Mouse (Mus musculus): Measurements from ENCODE around the gene Il6st. TPM values are rescaled to one million over a fixed set of nuclear protein-coding genes. Genes with fewer than 3 reads are reported as not detected.

Gene Il6st
- polyA plus RNA-seq, 1 experiment from 2014 or later, result 43.2 TPM

DNA sequence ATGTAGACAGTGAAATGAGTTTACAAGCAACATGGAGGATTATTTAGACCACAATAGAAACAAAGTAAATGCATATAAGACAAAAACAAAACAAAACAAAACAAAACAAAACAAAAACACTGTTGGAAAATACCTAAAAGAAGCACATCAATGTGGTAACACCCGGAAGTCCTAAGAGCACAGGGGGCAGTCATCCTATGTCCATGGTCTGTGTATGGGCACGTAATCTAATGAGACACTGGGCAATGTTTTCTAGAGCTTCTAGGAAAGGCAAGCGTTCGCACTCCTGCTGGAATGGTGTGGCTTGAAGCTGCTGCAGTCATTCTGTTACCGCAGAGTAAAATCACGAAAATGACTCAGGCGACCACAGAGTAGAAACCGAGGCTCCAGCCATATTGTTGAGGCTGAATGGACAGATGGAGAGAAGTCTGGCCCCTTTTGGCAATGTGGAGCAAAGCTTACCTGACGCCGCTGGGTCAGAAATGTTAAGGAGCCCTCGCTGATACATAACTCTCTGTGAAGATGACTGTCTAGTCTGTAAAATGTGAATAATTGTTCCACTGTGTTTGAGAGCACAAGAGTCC is 5.3 kb upstream of the Il6st start:
- DNase-seq (ENCODE audit: low spot score) (no peak), ATAC-seq (ENCODE audit: low read depth) (no peak)
- no peak overlapping the region for H3K4me2 ChIP-seq (ENCODE audit: low read depth, low read length)
- 91% methylated on average over 11 of the region's 11 CpGs for whole genome bisulfite sequencing
- H3K4me1 ChIP-seq (ENCODE audit: control insufficient read depth, insufficient read depth, low read length), result no peaks in the 10 kb centered on the region
- no peak overlapping the region for H3K27ac ChIP-seq (replicated peaks; ENCODE audit: low read depth, low read length)
- no peaks in the 10 kb centered on the region for H3K36me3 ChIP-seq (ENCODE audit: control insufficient read depth, insufficient read depth, low read length)
- H3K9me3 ChIP-seq (ENCODE audit: control insufficient read depth, low read length), result no peaks in the 10 kb centered on the region
- H3K27me3 ChIP-seq (replicated peaks; ENCODE audit: control insufficient read depth, insufficient read depth, low read length), result no peaks in the 10 kb centered on the region
- H3K4me3 ChIP-seq (ENCODE audit: low read depth, low read length), result no peak overlapping the region
- H3K9ac ChIP-seq (ENCODE audit: low read depth, low read length), result no peak overlapping the region

DNA sequence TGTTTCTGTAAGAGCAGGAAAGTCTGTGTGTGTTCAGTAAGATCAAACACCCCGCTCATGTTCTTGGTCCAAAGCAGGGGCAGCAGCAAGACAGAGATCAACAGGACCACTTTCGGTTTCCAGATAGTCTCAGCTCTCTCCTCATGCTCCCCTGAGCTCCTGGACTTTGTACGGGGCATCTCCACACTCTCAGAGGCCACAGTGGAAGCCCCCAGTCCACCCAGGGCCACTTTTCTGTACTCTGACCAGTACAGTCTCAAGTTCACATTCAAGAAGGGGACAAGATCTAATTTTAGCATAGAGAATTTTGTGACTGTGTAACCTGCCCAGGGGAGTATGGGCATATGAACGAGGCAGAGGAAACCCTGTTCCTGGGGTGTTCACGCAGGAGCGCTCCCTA is 3.9 kb upstream of the Il6st start:
- H3K9ac ChIP-seq (ENCODE audit: low read depth, low read length), result no peak overlapping the region
- H3K4me2 ChIP-seq (ENCODE audit: low read depth, low read length), result no peak overlapping the region
- no peak overlapping the region for H3K4me3 ChIP-seq (ENCODE audit: low read depth, low read length)
- no peaks in the 10 kb centered on the region for H3K27me3 ChIP-seq (replicated peaks; ENCODE audit: control insufficient read depth, insufficient read depth, low read length)
- H3K36me3 ChIP-seq (ENCODE audit: control insufficient read depth, insufficient read depth, low read length), result no peaks in the 10 kb centered on the region
- H3K4me1 ChIP-seq (ENCODE audit: control insufficient read depth, insufficient read depth, low read length), result no peaks in the 10 kb centered on the region
- 77% methylated on average over 6 of the region's 6 CpGs for WGBS
- no peak overlapping the region for H3K27ac ChIP-seq (replicated peaks; ENCODE audit: low read depth, low read length)
- DNase-seq (ENCODE audit: low spot score) (no peak), ATAC-seq (ENCODE audit: low read depth) (no peak)
- H3K9me3 ChIP-seq (ENCODE audit: control insufficient read depth, low read length), result no peaks in the 10 kb centered on the region

DNA sequence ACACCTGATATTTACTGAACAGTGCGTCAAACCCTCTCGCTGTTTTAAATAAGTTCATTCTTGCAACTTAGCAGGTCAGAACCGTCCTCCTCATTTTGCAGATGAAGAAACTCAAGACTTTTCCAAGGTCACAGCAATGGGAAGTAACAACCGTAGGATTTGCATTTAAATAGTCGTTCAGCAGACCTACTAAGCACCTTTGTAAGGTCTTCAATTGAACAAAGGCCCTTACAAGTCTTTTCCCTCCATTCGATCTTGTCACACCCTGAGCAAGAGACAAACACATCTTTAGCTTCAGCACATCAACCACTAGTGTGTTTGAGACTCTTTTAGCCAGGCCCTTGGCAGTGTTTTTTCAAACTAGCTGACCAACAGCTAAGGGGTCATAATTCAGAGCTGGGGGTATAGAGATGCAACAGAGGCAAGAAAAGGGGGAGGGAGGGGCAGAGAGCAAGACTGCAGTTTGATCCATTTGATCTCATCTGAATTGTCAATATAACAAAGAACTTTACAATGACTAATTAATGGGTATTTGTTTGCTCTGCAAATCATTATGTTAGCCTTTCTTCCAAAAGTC is 1.4 kb upstream of the Il6st start:
- 61% methylated on average over 6 of the region's 6 CpGs for WGBS
- peaks cover 15% of the 10 kb centered on the region for H3K4me1 ChIP-seq (ENCODE audit: control insufficient read depth, insufficient read depth, low read length)
- H3K9ac ChIP-seq (ENCODE audit: low read depth, low read length), result no peak overlapping the region
- no peaks in the 10 kb centered on the region for H3K27me3 ChIP-seq (replicated peaks; ENCODE audit: control insufficient read depth, insufficient read depth, low read length)
- no peak overlapping the region for H3K4me3 ChIP-seq (ENCODE audit: low read depth, low read length)
- H3K27ac ChIP-seq (replicated peaks; ENCODE audit: low read depth, low read length), result no peak overlapping the region
- no peak overlapping the region for H3K4me2 ChIP-seq (ENCODE audit: low read depth, low read length)
- no peaks in the 10 kb centered on the region for H3K9me3 ChIP-seq (ENCODE audit: control insufficient read depth, low read length)
- H3K36me3 ChIP-seq (ENCODE audit: control insufficient read depth, insufficient read depth, low read length), result no peaks in the 10 kb centered on the region
- ATAC-seq (ENCODE audit: low read depth) (no peak), DNase-seq (ENCODE audit: low spot score) (no peak)

DNA sequence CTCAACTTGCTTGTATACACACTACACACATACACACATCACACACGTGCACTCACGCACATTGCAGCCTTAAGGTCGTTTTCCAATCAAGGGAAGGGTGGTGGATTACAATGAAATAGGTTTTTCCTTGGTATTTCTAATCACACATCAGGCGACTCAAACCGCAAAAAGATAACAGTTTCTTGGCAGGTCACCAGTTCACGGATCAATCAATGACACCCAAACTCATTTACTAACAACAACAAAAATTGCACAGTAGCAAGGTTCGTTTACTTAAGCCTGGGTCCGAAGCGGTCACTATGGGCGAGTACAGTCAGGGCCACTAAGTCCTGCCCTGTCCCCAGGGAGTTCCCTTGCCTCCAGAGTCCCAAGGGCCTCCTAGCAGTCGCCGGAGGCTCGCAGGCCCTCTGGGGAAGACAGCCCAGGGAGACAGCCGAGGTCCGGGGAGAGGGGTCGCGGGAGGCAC is 500 bp upstream of the Il6st start:
- H3K27ac ChIP-seq (replicated peaks; ENCODE audit: low read depth, low read length), result peak overlapping the region; percentile 87
- H3K9ac ChIP-seq (ENCODE audit: low read depth, low read length), result peak overlapping the region; percentile 95
- peaks cover 15% of the 10 kb centered on the region for H3K4me1 ChIP-seq (ENCODE audit: control insufficient read depth, insufficient read depth, low read length)
- no peaks in the 10 kb centered on the region for H3K27me3 ChIP-seq (replicated peaks; ENCODE audit: control insufficient read depth, insufficient read depth, low read length)
- no peaks in the 10 kb centered on the region for H3K36me3 ChIP-seq (ENCODE audit: control insufficient read depth, insufficient read depth, low read length)
- no peak for DNase-seq (ENCODE audit: low spot score)
- peak; percentile 56; the same call in 1 of the 2 replicates for ATAC-seq (ENCODE audit: low read depth)
- 3% methylated on average over 17 of the region's 17 CpGs for WGBS
- peak overlapping the region; percentile 76 for H3K4me2 ChIP-seq (ENCODE audit: low read depth, low read length)
- H3K4me3 ChIP-seq (ENCODE audit: low read depth, low read length), result peak overlapping the region; percentile 92
- no peaks in the 10 kb centered on the region for H3K9me3 ChIP-seq (ENCODE audit: control insufficient read depth, low read length)

DNA sequence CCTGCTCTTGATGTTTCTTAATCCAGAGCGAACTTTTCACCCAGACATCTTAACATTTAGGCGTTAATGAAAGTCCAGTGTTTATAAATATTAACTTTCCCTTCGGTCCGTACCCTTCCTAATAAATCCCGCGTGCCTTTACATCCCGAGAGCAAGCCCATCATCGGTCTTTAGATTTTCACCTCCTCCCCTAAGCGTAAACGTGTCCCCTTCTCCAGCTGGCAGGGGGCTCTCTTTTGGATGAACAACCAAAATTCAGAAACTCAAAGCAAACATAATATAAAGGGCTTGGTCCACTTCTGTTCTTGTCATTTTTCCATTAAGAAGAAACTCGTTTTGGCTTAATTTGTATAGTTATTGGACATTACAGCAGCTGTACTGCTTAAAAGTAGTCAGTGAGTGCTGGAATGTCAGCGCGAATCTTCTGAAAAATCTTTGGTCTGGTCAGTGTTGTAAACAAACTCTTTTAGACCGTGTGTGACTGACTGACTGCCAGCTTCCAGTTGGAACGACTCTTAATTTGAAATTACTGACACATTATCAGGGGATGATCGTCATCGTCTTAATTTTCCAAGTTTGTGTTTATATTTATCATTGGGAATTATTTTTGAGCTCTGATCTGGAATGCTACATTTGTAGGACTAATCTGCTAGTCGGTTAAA is 887 bp downstream of the Il6st start:
- Histone ChIP-seq H3K9me3 (ENCODE audit: control insufficient read depth, low read length) (no peaks in the 10 kb centered on the region), H3K36me3 (ENCODE audit: control insufficient read depth, insufficient read depth, low read length) (no peaks in the 10 kb centered on the region), H3K4me2 (ENCODE audit: low read depth, low read length) (peak overlapping the region; percentile 76), H3K4me1 (ENCODE audit: control insufficient read depth, insufficient read depth, low read length) (peaks cover 15% of the 10 kb centered on the region), H3K27me3 (replicated peaks; ENCODE audit: control insufficient read depth, insufficient read depth, low read length) (no peaks in the 10 kb centered on the region), H3K9ac (ENCODE audit: low read depth, low read length) (peak overlapping the region; percentile 95), H3K27ac (replicated peaks; ENCODE audit: low read depth, low read length) (peak overlapping the region; percentile 87), H3K4me3 (ENCODE audit: low read depth, low read length) (peak overlapping the region; percentile 92)
- WGBS, result 3% methylated on average over 18 of the region's 18 CpGs
- ATAC-seq (ENCODE audit: low read depth) (no peak), DNase-seq (ENCODE audit: low spot score) (peak; percentile 20)

DNA sequence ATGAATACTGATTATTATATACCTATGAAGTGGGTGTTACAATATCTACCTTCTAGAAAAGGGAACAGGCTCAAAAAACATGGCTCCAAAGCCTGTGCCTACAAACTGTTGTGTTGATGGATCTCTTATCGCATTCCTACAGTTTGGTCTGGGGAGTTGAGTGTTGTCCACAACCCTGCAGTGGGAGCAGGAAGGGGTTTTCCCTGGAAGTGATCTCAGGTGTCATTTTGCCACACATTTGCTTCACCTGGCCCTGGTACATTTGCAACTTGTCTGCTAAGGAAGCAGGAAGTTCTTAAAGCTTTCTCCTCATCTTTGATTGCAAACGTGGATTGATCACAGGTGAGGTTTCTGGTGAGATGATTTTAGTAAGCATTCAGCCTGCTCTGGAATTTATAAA is 1.7 kb downstream of the Il6st start:
- Histone ChIP-seq H3K4me2 (ENCODE audit: low read depth, low read length) (peak overlapping the region; percentile 76), H3K9me3 (ENCODE audit: control insufficient read depth, low read length) (no peaks in the 10 kb centered on the region), H3K4me1 (ENCODE audit: control insufficient read depth, insufficient read depth, low read length) (peaks cover 15% of the 10 kb centered on the region), H3K27me3 (replicated peaks; ENCODE audit: control insufficient read depth, insufficient read depth, low read length) (no peaks in the 10 kb centered on the region), H3K27ac (replicated peaks; ENCODE audit: low read depth, low read length) (no peak overlapping the region), H3K9ac (ENCODE audit: low read depth, low read length) (0 out of 2 replicates have a peak overlapping the region, but pooled peaks have one; percentile 34), H3K4me3 (ENCODE audit: low read depth, low read length) (peak overlapping the region; percentile 92), H3K36me3 (ENCODE audit: control insufficient read depth, insufficient read depth, low read length) (no peaks in the 10 kb centered on the region)
- ATAC-seq (ENCODE audit: low read depth) (no peak), DNase-seq (ENCODE audit: low spot score) (no peak)
- WGBS, result 46% methylated on average over 2 of the region's 2 CpGs

DNA sequence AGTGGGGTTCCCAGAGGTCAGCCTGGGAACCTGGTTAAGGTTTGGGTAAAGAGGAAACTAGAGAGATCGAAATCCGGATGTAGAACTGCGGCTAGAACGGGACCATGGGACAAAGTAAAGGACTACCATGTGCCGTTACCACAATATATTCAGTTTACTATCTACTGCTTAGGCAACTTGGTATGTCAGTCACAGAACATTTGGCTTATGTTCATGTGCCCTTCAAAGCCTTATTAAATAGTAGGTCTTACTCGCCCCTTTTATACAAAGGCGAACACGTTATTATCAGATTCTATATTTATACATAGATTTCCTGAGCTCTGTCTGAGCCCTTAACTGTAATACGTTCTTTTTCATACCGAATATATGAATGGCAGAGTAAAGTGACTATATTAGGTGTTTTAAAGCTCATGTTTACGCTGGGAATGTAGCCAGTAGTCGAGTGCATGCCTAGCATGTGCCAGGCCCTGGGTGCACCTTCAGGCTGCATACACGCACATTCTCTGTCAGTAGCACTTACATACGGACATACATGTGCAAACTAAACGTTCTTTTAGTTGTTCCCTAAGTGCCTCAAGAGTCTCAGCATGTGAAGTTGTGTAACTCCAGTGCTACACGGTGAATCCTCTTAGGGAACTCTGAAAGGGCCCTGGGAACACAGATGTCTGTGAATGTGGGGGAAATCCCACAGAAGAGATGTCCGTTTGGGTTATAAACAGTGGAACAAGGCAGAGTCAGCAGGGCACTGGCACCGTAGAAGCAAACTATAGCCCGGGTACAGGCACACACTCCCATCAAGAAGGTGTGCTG is 2.5 kb downstream of the Il6st start:
- H3K36me3 ChIP-seq (ENCODE audit: control insufficient read depth, insufficient read depth, low read length), result no peaks in the 10 kb centered on the region
- H3K4me1 ChIP-seq (ENCODE audit: control insufficient read depth, insufficient read depth, low read length), result peaks cover 15% of the 10 kb centered on the region
- ATAC-seq (ENCODE audit: low read depth), result no peak
- no peak overlapping the region for H3K9ac ChIP-seq (ENCODE audit: low read depth, low read length)
- no peak for DNase-seq (ENCODE audit: low spot score)
- H3K9me3 ChIP-seq (ENCODE audit: control insufficient read depth, low read length), result no peaks in the 10 kb centered on the region
- no peaks in the 10 kb centered on the region for H3K27me3 ChIP-seq (replicated peaks; ENCODE audit: control insufficient read depth, insufficient read depth, low read length)
- peak overlapping the region; percentile 92 for H3K4me3 ChIP-seq (ENCODE audit: low read depth, low read length)
- no peak overlapping the region; the same call in 1 of the 2 replicates for H3K27ac ChIP-seq (replicated peaks; ENCODE audit: low read depth, low read length)
- H3K4me2 ChIP-seq (ENCODE audit: low read depth, low read length), result peak overlapping the region; percentile 76
- 73% methylated on average over 19 of the region's 19 CpGs for WGBS

DNA sequence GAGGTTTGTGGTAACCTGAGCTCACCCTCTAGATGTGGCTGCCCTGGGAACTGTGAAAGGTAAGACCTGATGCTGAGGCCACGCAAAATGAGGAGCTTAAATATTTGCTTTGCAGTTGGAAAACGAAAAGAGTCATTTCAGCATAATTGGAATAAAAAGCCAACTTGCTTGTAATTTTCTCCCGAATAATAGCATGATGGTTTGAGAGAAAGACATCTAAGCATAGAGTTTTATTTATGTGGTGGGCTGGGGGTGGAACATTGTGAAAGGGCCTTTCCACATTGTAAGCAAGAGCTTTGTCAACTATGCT is 3.0 kb downstream of the Il6st start:
- no peaks in the 10 kb centered on the region for H3K27me3 ChIP-seq (replicated peaks; ENCODE audit: control insufficient read depth, insufficient read depth, low read length)
- WGBS, result 56% methylated on average over 3 of the region's 3 CpGs
- peak overlapping the region; percentile 76; the same call in 1 of the 2 replicates for H3K4me2 ChIP-seq (ENCODE audit: low read depth, low read length)
- H3K4me1 ChIP-seq (ENCODE audit: control insufficient read depth, insufficient read depth, low read length), result peaks cover 15% of the 10 kb centered on the region
- no peaks in the 10 kb centered on the region for H3K36me3 ChIP-seq (ENCODE audit: control insufficient read depth, insufficient read depth, low read length)
- no peak overlapping the region for H3K27ac ChIP-seq (replicated peaks; ENCODE audit: low read depth, low read length)
- ATAC-seq (ENCODE audit: low read depth) (no peak), DNase-seq (ENCODE audit: low spot score) (no peak)
- H3K9ac ChIP-seq (ENCODE audit: low read depth, low read length), result no peak overlapping the region
- no peaks in the 10 kb centered on the region for H3K9me3 ChIP-seq (ENCODE audit: control insufficient read depth, low read length)
- no peak overlapping the region for H3K4me3 ChIP-seq (ENCODE audit: low read depth, low read length)

Data from embryonic facial prominence, embryonic 14.5 days (tissue).